Mouse (Mus musculus) intestine, embryonic 14.5 days (tissue): ENCODE measurements at regions not wholly inside any gene's neighbourhood (a gene's known extent, or its start where the extent isn't known, plus 50 kb on each side); places are given as distances from the start of the nearest gene placed in this dataset.

Experiments used
- ATAC-seq: fragments of 200-750 bp; cut with Nextera tagmentation; replicated peaks from 2 replicates; pipeline ENCODE4 v1.8.0; 2017; ENCODE audit warnings: low read depth, moderate number of reproducible peaks, moderate TSS enrichment, moderate library complexity; ENCODE audit not compliant: low FRiP score, low TSS enrichment
- DNase-seq: peaks from one replicate; pipeline ENCODE4 v3.0.0-alpha.2; 2018; ENCODE audit warnings: low spot score
- H3K27ac ChIP-seq: fragments of 300-500 bp; sonication (generic); 2 replicates; pipeline ENCODE4 v1.5.1; 2014; ENCODE audit warnings: low read depth, mild to moderate bottlenecking, control low read depth
- H3K27me3 ChIP-seq: fragments of 300-500 bp; sonication (generic); replicated peaks from 2 replicates; pipeline ENCODE4 v1.6.1; 2014; ENCODE audit warnings: low read length, control low read depth; ENCODE audit not compliant: control insufficient read depth, insufficient read depth
- H3K36me3 ChIP-seq: fragments of 300-500 bp; sonication (generic); 2 replicates; pipeline ENCODE4 v1.6.1; 2014; ENCODE audit warnings: low read length, control low read depth; ENCODE audit not compliant: control insufficient read depth, insufficient read depth
- H3K4me1 ChIP-seq: fragments of 300-500 bp; sonication (generic); replicated peaks from 2 replicates; pipeline ENCODE4 v1.6.1; 2014; ENCODE audit warnings: low read length, control low read depth, mixed read lengths; ENCODE audit not compliant: control insufficient read depth, insufficient read depth
- H3K4me2 ChIP-seq: fragments of 300-500 bp; sonication (generic); 2 replicates; pipeline ENCODE4 v1.6.1; 2014; ENCODE audit warnings: low read length
- H3K4me3 ChIP-seq: fragments of 300-500 bp; sonication (generic); 2 replicates; pipeline ENCODE4 v1.5.1; 2014; ENCODE audit warnings: low read depth, low read length, control low read depth, mixed read lengths
- H3K9ac ChIP-seq: fragments of 300-500 bp; sonication (generic); 2 replicates; pipeline ENCODE4 v1.6.1; 2014; ENCODE audit warnings: mild to moderate bottlenecking, low read length
- H3K9me3 ChIP-seq: fragments of 300-500 bp; sonication (generic); 2 replicates; pipeline ENCODE4 v1.6.1; 2016; ENCODE audit warnings: low read length, control low read depth; ENCODE audit not compliant: control insufficient read depth
- WGBS: fragments of 180-500 bp; shearing (Covaris S2); extraction: QIAGEN DNeasy Blood & Tissue Kit; methylation state at CpG from one replicate; pipeline ENCODE4 v1.1.7; 2014; 5-methylcytosine and 5-hydroxymethylcytosine counted together

DNA sequence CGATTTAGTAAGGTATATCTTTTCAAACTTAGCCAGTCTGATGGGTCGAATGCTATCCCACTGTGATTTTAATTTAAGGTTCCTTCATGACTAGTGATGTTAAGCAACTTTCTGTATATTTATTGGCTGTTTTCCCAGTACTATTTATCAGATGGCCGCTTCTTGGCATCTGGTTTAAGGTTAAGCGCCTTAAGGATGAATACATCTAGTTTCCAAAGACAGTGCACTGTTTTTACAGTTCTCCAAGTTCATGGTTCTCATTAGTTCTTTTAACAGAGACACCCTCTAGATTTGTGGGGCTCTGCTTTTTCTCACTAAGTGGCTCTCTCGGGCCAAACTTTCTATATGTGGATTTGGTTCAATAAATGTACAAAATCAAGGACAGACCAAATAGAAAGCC, 159.9 kb upstream of the Pdzrn3 start:
- peaks cover 9% of the 10 kb centered on the region for H3K4me1 ChIP-seq
- no peaks in the 10 kb centered on the region for H3K36me3 ChIP-seq

DNA sequence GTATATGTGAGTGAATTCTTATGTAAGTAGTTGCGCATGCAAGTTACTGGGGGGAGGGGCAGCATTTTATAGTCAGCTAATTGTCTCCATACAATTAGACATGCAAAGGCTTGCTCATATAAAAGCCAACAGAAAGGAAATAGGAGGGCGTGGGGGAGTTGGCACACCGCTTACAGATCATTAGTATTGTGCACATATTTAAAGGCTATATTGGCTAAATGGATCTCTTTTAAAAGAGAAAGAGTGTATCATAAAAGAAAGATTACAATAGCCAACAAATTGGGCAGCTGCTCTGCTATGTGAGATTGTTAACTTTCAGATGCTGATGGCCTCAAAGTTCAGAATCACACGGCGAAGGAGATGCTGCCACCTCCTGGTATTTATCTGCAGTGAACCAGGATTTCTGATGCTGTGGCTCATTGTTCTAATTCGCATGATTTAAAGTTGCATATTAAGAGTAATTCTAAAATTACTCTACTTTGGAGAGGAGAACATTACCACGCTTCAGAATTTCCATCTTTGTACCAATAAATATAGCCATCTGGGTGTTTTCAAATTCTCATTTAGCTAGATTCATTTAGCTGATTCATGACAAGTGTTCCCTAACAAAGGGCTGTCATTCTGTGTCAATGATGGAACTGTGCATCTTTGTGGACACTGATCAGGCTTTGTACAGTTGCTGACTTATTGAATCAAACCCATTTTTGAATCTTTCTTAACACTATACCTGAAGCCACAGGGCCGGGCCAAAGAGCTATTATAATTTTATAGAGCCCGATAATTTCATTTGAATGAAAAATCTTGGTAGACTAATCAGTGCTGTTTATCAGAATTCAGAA, 156.7 kb upstream of the Pdzrn3 start:
- Histone ChIP-seq H3K4me1 (peaks cover 12% of the 10 kb centered on the region), H3K4me3 (no peak overlapping the region), H3K4me2 (no peak overlapping the region), H3K9me3 (no peaks in the 10 kb centered on the region), H3K9ac (no peak overlapping the region), H3K27ac (no peak overlapping the region), H3K27me3 (no peaks in the 10 kb centered on the region), H3K36me3 (no peaks in the 10 kb centered on the region)
- DNase-seq (no peak), ATAC-seq (no peak)
- WGBS = 49% methylated on average over 9 of the region's 9 CpGs

More for the DNA sequence above, 159.9 kb upstream of the Pdzrn3 start:
- ATAC-seq (peak; percentile 69; the same call in 1 of the 2 replicates), DNase-seq (no peak)
- Histone ChIP-seq H3K9me3 (0 out of 2 replicates have a peak, but pooled peaks cover 4% of the 10 kb centered on the region), H3K9ac (no peak overlapping the region), H3K4me3 (no peak overlapping the region), H3K27ac (no peak overlapping the region), H3K4me2 (no peak overlapping the region), H3K27me3 (no peaks in the 10 kb centered on the region)
- WGBS = 46% methylated on average over 5 of the region's 5 CpGs

DNA sequence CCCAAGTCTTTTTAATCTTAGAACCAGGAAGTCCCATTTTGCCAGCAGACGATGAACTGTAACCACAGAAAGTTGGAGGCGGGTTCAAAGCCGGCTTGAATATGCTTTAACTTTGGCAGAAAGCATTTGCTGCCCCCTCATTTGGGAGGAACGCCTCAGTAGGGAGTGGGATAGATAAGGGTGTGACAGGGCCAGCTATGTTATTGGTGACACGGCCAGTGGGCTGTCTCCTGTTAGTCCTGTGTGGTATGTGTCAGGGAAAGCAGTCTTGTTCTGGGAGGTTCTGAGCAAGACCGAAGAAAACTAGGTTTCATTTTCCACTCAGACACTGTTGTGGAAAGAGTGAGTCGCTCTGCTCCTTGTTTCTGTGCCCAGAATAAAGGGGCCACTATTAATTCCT, 154.7 kb upstream of the Pdzrn3 start:
- Histone ChIP-seq H3K27ac (no peak overlapping the region), H3K36me3 (no peaks in the 10 kb centered on the region), H3K9ac (no peak overlapping the region), H3K4me2 (no peak overlapping the region), H3K27me3 (no peaks in the 10 kb centered on the region), H3K4me3 (no peak overlapping the region), H3K4me1 (peaks cover 12% of the 10 kb centered on the region), H3K9me3 (no peaks in the 10 kb centered on the region)
- WGBS = 51% methylated on average over 7 of the region's 7 CpGs
- DNase-seq (no peak), ATAC-seq (no peak)

DNA sequence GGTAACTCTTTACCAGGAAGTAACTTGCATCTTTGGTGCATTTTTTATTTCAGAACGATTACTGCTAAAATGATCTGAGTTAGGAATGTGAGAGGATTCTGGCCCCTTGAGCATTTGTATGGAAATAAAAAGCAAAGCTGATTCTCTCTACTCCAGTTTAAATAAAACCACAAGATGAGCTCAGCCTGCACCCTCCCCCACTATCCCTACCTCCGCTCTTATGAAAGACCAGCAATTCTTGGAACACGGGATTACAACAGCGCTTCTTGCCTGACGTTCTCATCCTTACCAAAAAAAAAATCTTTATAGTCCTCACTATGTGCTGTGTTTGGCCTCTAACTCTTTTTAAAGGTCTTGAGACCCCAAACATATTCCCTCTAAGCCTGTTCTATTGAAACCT, 154.2 kb upstream of the Pdzrn3 start:
- Histone ChIP-seq H3K4me3 (no peak overlapping the region), H3K4me2 (no peak overlapping the region), H3K9me3 (no peaks in the 10 kb centered on the region), H3K27ac (no peak overlapping the region), H3K27me3 (no peaks in the 10 kb centered on the region), H3K4me1 (peaks cover 7% of the 10 kb centered on the region), H3K9ac (no peak overlapping the region), H3K36me3 (no peaks in the 10 kb centered on the region)
- no peak for DNase-seq
- no peak for ATAC-seq
- WGBS = 72% methylated on average over 5 of the region's 5 CpGs

DNA sequence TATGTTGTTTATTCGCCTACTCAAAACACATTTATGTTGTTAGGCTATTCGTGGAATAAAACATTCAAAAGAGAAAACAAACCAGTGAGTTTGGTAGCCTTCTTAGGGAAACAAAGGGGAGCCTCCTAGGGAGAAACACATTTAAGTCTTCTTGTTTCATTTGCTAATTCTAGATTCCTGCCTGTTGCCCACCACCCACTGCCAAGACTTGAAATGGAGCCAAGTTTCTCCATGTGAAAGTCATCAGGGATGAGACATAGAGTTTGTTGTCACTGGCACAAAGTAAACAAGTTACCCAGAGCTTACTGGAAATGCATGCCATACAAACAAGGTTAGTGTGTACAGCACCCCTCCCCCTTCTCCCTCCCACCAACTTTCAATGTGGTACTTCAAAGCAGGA, 147.4 kb upstream of the Pdzrn3 start:
- Histone ChIP-seq H3K36me3 (no peaks in the 10 kb centered on the region), H3K27ac (no peak overlapping the region), H3K4me1 (no peaks in the 10 kb centered on the region), H3K9me3 (no peaks in the 10 kb centered on the region), H3K27me3 (no peaks in the 10 kb centered on the region), H3K4me2 (no peak overlapping the region), H3K4me3 (no peak overlapping the region), H3K9ac (no peak overlapping the region)
- no peak for DNase-seq
- WGBS = 64% methylated on average over 2 of the region's 2 CpGs
- no peak for ATAC-seq

DNA sequence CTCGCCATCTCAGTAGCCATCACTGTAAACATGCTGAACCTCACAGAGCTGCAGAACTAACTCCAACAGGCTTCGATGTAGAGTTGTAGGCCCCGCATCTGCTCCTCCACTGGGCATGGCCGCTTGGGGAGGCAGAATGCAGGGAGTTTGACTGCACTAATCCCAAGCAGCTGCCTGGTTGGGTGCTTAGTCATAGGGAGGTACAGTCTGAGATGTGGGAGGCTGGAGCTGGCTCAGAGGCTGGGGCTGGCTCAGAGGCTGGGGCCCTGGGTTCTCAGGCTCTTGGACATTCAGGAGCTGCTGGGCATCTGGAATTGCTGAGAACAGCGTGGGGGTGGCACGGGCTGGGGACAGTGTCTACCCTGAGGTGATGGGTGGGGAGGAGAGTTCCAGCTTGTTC, 143.6 kb upstream of the Pdzrn3 start:
- Histone ChIP-seq H3K9ac (no peak overlapping the region), H3K36me3 (no peaks in the 10 kb centered on the region), H3K4me2 (no peak overlapping the region), H3K9me3 (no peaks in the 10 kb centered on the region), H3K27me3 (no peaks in the 10 kb centered on the region), H3K27ac (no peak overlapping the region), H3K4me3 (no peak overlapping the region), H3K4me1 (peaks cover 9% of the 10 kb centered on the region)
- ATAC-seq (no peak), DNase-seq (no peak)
- WGBS = 91% methylated on average over 6 of the region's 6 CpGs

DNA sequence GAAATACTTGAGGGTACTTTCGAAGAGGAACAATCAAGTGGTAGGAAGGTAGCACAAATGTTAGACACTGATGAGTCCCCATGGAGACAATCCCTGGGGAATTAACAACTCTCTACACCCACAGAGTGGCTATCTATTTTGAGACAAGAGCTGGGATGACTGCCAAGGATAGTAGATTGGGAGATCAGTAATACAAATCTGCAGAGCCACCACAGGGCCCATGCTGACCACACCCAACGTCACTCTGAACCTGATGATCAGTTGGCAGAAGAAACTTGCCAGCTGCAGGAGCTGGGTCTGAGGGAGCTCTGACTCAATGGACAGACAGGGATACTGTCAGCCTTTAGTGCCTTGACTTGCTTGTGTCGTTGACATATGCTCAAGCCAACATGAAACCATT, 143.1 kb upstream of the Pdzrn3 start:
- Histone ChIP-seq H3K27ac (no peak overlapping the region), H3K27me3 (no peaks in the 10 kb centered on the region), H3K4me1 (peaks cover 9% of the 10 kb centered on the region), H3K4me3 (no peak overlapping the region), H3K9ac (no peak overlapping the region), H3K4me2 (no peak overlapping the region), H3K36me3 (no peaks in the 10 kb centered on the region), H3K9me3 (no peaks in the 10 kb centered on the region)
- no peak for DNase-seq
- 85% methylated on average over 3 of the region's 3 CpGs for WGBS
- ATAC-seq = no peak

DNA sequence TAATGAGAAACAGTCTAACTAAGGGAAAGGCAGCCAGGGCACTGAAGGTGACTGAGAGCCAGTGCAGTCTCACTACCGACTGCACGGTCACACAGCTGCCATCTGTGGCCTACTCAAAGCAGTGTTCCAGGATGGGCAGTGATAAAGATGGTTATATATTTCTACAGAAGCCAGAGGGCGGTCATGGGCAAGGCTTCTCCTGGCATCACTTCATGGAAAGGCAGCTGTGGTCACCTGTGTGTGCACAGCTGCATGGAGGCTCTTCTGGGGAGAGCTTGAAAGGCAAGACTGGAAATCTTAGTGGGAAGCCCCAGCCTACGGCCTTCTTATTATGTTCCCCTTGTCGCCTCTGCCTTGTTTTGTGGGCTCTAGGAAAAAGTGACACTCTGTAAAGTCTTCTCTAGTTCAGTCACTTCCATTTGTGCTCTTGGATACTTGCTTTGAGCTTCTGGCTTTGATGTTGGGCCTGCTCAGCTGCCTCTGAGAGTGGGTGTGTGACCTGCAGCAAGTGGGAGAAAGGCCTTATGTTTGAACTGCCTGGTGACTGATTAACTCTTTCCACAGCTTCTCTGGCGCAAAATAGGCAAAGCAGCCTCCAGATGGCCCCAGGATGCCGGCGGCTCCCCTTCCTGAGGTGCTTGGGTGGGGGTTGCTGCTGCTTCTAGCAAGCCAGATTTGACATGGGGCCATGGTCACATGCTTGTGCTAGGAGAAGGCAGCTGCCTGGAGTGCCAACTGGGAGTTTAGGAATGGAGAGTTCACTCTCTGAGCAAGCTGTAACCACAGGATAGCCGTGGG, 141.4 kb upstream of the Pdzrn3 start:
- H3K9ac ChIP-seq = no peak overlapping the region
- no peaks in the 10 kb centered on the region for H3K9me3 ChIP-seq
- H3K4me2 ChIP-seq = no peak overlapping the region
- no peak overlapping the region for H3K4me3 ChIP-seq
- 37% methylated on average over 9 of the region's 9 CpGs for WGBS
- peaks cover 9% of the 10 kb centered on the region for H3K4me1 ChIP-seq
- DNase-seq (no peak), ATAC-seq (0 out of 2 replicates have a peak, but pooled peaks have one; percentile 19)
- no peaks in the 10 kb centered on the region for H3K27me3 ChIP-seq
- no peaks in the 10 kb centered on the region for H3K36me3 ChIP-seq
- no peak overlapping the region for H3K27ac ChIP-seq
